Mouse (Mus musculus): ENCODE measurements at regions not wholly inside any gene's neighbourhood (a gene's known extent, or its start where the extent isn't known, plus 50 kb on each side); places are given as distances from the start of the nearest gene placed in this dataset.

- no peak for TF ChIP-seq CTCF (IDR thresholded peaks at IDR 0.05; ENCODE audit: control insufficient read depth, insufficient read depth, insufficient replicate concordance, low read depth, low read length)
- TF ChIP-seq POLR2A (IDR thresholded peaks at IDR 0.05; ENCODE audit: control insufficient read depth, low read depth, low read length), result no peak
Observed at GRCm38 (mm10) chr3:78586639-78587038, 699.7 kb downstream of the Rapgef2 start.

All from testis, adult 2 months (tissue).